Mouse (Mus musculus) mouse trophoblast stem cell (cell line): ENCODE measurements at regions not wholly inside any gene's neighbourhood (a gene's known extent, or its start where the extent isn't known, plus 50 kb on each side); places are given as distances from the start of the nearest gene placed in this dataset.

Source experiments
- in situ Hi-C, 2 experiments: fragments of 300-500 bp; cut with MseI, MboI; formaldehyde crosslinking; loops; 2 replicates in 1 of 2; 3 replicates in 1 of 2; pipeline ENCODE4 v1.15.1; 2025

DNA sequence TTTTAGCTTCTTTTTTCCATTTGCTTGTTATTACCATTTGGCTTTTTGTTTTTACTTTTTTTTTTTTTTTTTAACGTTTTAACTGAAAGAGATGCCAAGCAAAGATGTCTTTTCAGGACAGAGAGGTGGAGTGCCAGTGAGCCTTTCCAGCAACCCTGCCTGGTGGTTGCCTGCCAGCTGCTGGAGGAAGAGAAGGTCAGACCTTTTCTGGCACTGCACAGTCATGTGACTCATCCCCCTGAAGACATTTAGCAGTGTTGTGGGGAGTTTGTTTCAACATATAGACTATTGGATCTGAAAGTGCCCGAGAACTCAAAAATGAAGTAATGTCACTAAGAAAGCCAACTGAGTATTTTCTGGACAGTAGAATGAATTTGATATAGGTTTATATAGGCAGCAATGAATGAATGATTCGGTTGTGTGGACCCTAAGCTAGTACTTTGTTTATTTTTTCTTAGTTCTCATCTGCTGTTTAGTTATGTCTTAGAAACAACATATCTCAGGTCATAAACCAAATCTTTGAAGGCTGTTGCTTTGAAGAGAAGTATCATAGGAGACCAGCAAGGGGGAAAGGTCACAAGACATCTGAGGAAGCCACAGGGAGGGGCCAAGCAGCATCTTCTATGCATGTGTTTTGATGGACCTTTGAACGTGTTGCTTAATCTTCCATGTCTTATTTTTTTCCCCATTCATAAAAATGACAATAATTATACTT lies 604.2 kb downstream of the Ptprc start:
- in situ Hi-C loops = no loop called here

DNA sequence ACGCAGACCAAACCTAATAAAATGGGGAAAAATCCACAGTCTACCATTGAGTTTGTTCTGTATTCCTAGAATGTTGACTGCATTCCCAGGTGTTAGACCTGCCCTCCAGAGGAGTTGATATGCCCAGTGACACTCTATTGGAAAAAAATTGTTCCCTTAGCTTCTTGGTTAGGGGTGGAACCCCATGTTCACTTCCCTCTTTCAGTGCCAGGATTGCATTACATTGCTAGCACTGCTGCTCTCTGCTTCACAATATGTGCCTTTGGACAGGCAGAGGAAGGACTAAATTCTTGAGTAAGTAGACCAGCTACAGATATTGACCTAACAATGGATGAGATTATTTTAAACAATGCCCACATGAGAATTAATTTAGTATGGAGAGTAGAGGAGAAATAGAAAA lies 607.3 kb upstream of the Nr5a2 start:
- in situ Hi-C loops = no loop called here

DNA sequence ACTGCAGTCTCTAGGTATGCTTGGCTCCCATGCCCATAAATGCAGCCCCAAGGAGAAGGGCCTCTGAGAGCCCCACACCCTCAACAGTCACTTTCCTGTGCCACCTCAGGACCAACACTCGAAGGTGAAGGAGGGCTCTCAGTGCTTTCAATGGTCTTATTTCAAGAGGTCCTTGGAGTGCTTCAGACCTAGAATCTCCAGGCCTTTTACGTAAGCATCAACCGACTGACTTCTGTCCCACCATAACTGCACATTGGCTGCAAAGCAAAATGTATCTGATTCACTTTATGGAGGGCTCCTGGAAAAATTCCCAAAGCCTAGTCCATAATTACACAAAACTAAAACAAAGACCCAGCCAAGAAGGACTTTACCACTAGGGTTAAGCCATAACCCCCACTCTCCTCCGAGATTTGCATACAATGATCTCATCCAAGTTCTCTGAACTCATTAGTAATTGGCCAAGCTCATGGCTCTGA lies 605.4 kb upstream of the Nr5a2 start:
- in situ Hi-C loops = no loop called here

DNA sequence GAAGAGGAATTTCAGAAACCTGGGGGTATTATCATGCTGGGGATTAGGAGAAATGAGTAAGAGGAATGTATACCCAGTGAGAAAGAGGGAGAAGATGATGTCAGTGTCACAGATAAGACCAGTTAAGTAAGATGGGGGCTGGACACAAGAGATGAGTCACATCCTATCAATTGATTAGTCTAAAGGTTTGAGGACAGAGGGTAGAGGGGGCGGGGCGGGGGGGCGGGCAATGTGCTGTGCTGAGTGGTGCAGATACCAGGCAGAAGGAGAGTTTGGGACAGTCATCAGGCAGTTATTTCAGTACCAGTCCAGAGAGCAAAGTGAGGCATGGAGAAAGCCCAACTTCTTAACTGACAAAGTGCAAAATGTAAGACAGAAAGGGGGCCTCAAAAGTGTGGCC lies 601.4 kb upstream of the Nr5a2 start:
- in situ Hi-C loops = no loop called here

DNA sequence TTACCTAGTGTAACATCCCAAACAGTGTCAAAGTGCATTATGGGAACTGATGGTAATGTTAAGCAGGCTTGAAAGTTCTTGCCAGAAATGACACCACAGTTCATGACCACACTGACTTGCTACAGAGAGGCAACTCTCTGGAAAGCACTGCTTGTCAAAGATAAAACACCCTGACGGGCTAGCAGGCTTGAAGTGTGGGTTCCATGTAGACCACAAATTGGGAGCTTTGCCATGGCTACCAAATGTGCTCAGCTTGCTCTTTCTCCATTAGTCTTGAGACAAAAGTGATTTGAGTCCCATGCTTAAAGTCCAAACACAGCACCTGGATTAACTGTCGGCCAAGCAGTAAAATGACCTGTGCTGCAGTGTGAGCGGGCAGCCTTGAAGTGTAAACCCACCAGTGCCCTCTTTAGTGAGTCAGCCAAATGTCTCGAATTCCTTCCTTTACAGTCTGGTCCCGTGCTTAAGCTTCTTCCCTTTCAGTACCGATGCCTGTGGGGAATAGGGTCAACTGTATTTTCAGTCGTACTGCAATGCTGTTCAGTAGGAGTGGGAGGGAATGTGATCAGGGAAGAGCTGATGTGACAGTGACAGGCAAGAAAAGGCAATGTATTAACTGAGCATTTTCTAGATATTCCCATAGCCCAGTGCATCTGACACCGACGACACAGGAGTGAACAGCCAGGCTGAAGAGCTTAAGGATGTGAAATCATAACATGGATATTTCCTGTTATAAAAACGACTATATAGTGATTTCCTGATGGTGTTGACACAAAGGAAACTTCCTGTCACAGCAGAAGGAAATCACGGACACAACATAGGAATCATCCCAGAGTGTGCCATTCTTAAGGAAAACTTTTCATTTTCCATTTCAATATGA lies 600.4 kb upstream of the Nr5a2 start:
- in situ Hi-C loops = no loop called here

DNA sequence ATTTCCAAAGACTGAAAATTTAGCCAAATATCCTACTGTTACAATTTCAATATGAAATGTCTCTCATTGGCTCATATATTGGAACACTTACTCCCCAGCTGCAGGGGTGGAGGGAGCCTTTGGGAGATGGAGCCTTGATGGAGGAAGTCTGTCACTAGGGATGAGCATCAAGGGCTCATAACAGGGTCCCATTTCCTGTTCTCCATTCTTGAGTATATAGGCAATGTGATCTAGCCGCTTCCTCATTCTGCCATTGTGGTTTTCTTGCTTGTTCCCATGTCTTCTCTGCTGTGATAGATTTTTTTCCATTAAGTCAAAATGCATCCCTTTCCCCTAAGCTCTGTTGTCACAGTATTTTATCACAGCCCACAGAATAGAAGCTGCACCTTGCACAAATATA lies 589.4 kb upstream of the Nr5a2 start:
- in situ Hi-C loops = no loop called here

DNA sequence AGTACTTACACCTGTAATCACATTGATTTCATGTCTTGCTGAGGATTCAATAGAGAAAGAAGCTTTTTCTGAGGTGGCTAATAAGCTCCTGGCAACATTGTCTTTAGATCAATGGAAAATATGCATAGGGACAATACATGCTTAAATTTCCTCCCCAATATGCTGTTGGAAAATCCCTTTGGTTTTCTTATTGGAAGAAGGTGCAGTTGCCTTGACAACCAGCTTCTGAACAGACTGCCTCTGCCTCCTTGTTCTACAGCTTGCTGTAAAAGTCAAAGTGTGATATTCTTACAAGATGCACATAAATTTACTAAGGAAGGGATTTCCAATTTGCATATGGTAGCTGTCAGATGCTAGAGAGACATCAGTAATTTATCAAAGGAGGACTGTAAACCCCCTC lies 585.4 kb upstream of the Nr5a2 start:
- in situ Hi-C loops = no loop called here

DNA sequence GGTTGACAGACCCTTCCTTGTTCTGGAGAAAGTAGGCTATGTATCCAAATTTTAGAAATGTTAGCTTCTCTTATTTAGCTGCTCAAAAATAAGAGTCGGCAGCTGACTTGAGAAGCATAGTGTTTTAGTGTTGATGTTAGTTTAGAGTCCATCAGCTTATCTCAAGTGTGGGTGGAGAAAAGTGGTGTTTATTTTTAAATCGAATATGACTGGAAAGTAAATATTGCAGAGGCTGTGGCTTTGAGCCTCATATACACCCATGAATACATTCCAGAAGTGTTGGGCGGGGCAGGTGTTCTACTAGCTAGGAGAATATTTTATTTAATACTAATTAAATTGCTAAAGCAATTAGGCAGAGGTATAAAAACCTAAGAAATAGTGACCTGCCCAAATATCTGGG lies 583.6 kb upstream of the Nr5a2 start:
- in situ Hi-C loops = no loop called here

DNA sequence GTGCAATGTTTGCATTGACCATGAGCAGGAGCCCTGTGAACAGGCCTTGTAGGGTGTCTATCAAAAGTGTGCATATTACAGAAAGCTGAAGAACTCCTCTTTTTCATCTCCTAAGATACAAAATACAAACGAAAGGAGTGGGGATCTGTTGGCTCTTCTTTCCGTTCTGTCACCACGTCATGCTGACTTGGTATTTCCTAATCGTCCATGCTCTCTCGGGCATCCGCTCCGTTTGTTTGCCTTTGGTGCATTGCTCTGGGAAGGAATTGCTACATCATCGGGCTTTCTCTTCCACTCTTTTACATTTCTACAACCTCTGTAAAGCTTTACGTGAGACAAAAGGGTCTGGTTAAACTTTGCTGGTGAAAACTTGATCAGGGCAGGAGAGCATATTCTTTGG lies 581.2 kb upstream of the Nr5a2 start:
- in situ Hi-C loops = no loop called here

DNA sequence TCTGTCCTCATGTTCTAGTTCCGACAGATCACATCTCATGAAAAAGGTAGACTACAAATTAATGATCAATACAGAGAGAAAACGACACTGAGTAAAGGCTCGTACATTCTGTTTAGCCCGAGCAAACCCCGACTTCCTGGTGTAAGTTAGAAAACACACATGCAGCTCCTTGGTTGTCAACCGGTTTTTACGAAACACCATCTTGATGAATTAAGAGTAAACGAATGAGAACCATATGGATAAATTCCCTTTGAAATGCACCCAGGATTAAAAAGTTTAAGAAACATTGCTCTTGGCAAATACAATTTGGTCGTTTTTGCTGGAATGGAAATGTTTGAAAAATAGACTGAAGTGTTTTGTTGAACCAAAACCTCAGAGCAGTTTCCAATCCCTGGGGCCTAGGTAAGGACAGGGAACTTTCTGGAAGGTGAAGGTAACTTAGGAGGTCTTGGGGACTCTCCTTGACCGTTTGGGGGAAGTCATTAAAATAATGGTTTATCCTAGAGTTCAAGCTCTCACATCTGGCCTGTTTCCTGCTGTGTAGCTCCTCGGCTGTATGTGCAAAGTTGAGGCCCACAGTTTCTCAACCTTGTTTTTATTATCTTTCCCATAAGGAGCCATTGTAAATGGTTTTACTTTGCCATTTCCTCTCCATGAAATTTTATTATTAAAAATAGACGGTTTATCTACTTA lies 579.3 kb upstream of the Nr5a2 start:
- in situ Hi-C loops = no loop called here

DNA sequence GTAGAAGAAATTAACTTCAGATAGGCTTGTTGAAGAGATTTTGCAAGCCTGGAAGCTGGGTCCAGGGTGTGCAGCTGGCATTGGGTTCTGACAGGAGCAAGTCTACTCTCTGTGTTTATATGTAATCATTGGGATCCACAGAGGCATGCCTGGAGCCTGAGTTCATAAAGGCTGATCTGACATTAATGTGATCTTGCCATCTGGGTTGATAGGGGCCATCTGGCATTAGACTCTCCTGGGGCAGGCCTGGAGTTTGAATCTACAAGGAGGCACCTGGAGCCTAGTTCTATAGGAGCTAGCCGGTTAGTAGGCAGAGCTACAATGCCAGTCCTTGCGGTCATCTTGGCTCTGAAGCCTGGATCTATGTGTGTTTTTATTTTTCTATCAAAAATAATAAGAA lies 554.5 kb upstream of the Nr5a2 start:
- in situ Hi-C loops = no loop called here

DNA sequence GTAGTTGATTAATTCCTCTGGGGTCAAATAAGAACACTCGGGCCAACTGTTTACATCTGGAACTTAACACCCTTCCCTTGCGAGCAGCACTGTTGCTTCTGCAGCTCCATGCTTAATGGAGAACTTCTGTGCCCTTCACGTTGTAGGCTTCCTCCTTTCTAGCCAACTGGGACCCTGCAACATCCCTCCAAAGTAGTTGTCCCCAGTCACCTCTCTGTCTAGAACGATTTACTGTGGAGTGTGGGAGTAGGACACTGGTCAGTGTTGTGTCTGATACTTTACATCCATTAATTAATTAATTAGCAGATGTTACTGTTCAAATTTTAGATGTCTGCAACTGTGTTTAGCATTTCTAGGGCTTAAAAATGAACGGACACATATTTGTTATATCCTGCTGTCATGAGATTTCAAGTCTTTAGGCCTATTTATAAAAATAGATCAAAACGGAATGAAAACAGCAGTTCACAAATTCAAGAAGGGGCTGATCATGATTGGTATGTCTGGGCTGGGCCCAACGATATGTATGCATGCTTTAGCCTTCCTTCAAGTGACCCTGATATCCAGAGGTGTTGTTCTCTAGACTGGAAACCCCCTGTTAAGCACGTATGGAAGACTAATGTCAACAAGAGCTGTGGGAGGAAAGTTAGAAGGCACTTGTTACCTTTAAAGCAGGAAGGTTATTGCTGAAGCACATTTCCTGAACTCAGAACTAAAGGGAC lies 543.6 kb upstream of the Nr5a2 start:
- in situ Hi-C loops = no loop called here

DNA sequence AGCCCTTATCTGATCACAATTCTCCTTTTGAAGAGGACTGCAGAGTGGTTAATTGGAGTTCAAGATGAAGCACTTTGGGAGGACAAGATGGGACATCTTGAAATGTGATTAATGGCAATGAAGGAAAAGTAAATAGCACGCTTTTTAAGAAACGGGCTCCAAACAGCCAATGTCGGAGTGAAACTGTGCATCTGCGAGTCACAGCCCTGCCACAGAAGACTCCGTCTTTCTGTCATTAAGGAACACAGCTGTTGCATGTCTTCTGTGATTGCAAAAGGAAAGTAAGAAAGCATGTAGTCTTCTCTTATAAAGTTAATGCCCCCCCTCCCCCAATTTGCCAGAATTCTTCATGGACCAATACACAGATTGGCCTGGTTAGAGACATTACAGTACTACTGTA lies 528.0 kb upstream of the Nr5a2 start:
- in situ Hi-C loops = no loop called here

DNA sequence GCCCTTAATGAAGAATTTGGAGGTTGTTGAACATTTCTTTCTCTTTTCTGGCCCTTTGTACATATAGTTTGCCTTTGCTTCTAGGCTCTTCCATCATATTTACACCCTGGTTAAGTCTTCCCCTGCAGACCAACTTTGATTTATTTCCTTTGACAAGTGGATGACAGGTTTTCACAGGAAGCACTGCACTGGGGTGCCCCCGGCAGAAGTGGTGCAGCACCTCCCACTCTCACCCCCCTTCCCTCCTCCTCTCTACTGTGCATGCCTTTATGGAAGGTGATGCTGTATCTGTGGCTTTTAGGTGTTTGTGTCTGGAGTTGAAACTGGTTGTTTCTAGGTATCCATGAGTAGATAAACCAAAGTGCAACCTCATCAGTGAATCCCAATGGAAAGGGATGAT lies 518.2 kb upstream of the Nr5a2 start:
- in situ Hi-C loops = no loop called here

DNA sequence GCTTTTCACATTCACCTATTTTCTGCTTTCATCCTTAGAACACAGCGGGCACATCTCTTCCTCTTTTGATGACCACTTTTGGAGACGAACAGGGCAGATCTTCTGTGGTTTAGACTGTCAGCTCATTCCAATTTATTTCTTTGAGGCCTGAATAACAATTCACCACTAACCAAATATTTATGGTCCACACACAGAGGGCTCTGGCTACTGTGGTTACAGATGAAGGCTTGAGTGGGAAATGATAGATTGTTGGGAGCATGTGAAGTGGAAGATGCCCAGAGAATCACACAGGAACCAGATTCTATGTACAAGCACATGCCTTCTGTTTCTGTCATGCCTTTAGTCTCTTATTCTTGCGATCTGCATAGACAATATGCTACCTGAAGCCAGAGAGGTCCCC lies 517.0 kb upstream of the Nr5a2 start:
- in situ Hi-C loops = no loop called here

DNA sequence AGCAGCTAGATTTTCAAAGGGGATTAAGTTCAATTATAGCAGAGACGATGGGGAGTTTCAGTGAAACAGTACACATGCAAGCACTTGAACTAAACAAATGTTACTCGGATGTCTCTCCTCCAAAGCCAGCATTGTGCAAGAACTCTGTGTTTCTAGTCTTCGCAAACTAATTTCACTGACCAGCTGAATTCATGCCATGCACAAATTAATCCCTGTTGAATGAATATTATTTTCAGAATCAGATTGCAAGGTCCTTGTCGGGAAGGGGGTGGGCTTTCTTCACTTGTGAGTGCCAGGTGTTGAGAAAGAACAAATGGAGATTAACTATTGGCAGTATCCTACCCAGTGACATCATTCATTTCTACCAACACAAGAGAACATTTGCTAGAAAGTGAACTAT lies 514.6 kb upstream of the Nr5a2 start:
- in situ Hi-C loops = no loop called here

DNA sequence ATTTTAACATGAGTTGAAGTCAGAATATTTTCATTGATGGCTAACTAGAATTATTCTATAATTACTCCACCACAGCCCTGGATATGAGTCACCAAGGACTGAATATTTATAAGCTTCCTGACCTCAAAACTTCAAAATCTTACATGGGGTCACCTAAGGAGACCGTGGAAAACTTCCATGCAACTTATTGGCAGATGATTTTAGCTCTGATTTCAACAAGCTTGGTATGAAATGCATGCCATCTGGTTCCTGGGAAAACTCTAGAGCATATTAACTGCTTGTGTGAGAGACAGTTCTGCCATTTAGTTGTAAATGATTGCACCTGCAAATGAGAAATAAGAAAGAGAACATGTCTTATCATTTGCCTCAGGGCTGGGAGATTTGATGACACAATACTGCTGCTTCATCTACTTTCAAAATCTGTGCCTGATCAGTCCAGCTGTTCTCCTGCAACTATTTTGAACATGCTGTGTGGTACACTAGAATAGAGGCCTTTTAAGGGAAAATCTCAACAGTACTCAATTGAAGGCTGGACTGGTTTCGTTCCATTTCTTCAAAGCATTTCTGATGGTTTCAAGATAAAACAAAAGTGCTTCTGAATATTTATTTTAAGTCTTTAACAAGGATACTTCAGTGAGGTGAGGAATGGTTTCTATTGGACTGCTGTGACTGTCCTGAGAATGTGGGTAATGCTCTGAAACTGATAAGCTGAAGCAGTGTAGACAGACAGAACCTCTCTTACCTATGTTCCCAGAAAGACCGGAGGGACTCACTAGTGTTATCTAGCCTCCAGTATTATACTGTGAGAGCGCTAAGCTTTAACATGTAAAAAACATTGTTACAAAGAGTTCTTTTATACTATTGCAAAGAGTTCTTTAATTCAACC lies 513.8 kb upstream of the Nr5a2 start:
- in situ Hi-C loops = no loop called here

DNA sequence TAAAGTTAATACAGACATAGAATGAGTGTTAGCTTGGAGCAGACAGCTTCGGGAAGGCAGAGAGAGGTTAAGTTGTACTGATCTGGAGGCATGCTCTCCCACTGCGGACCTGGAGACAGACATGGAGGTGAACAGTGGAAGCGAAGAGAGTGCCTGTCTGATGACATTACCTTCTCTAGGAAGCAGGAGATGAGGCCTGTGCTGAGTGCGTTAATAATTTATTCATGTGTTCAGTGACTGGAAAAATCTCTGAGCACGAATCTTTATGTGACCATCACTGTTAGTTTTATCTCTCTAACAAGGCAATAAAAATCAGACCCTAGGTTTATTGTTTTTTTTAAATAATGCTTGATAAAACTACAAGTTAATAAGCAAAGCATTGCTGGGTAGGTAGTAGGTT lies 504.7 kb upstream of the Nr5a2 start:
- in situ Hi-C loops = no loop called here

DNA sequence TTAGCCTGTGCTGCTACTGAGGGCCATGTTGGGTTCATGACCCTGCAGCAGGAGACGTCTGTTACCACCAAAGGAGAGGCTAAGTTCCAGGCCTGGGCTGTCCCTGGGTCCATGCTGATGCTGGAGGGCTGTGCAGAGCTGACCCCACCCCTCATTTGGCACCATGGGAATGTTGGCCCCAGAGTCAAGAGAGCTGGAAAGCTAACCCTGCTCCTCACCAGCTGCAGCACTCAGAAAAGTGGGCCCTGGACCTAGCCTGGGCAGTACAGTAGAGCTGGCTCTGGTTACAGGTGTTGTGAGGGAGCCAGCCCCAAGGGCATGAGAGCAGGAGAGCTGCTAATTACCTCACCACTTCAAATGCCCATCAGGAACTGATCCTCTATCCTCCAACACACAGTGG lies 500.9 kb upstream of the Nr5a2 start:
- in situ Hi-C loops = no loop called here

DNA sequence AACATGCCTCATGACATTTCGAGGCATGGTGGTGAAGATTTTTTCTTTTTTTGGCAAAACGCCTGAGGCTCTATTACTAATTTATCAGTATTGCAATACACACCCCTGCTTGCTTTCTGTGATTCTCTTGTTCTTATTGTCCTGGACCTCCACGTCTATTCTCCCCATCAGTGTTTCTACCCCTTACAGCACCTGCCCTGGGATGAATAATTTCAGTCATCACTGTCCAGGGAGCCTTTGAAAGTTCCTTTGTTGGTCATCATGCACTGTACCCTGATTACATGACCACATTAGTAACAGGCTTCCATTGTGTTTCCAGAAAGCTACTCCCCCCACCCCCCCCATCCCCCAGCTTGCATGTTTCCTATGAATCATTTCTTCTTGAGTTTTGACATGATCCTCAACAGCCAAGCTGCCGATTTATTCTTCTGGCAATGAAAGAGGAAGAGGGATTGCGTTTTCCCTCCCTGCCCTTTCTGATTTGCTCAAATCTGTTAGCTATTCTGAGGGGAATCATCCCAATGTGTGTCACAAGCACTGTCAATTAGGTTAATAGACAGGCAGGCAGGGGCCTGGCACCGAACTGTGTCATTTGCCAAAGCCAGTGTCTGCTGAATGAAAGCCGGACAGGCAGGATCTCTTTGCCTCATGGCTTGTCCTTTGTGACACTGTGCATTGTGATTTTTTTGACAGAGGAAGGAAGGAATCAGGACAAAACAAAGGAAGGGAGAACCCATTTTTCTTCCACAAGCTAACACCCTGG lies 493.4 kb upstream of the Nr5a2 start:
- in situ Hi-C loops = no loop called here
